Mouse (Mus musculus) forebrain, embryonic 14.5 days (tissue): ENCODE measurements around the gene Dchs1. TPM values are rescaled to one million over a fixed set of nuclear protein-coding genes. Genes with fewer than 3 reads are reported as not detected.

Source experiments
- ATAC-seq: fragments of 200-750 bp; cut with Nextera tagmentation; 2 replicates; pipeline ENCODE4 v1.8.0; 2017; ENCODE audit warnings: mild to moderate bottlenecking, moderate library complexity
- DNase-seq: peaks from one replicate; pipeline ENCODE4 v3.0.0-alpha.2; 2015; ENCODE audit warnings: low spot score
- H3K27ac ChIP-seq: fragments of 300-500 bp; sonication (generic); 2 replicates; pipeline ENCODE4 v1.5.1; 2014; ENCODE audit warnings: low read depth, mild to moderate bottlenecking, control low read depth, low read length, moderate library complexity
- H3K27me3 ChIP-seq: fragments of 300-500 bp; sonication (generic); replicated peaks from 2 replicates; pipeline ENCODE4 v1.6.1; 2014; ENCODE audit warnings: low read length, control low read depth, mixed read lengths; ENCODE audit not compliant: control insufficient read depth, insufficient read depth
- H3K36me3 ChIP-seq: fragments of 300-500 bp; sonication (generic); 2 replicates; pipeline ENCODE4 v1.6.1; 2014; ENCODE audit warnings: low read length, control low read depth; ENCODE audit not compliant: control insufficient read depth, insufficient read depth
- H3K4me1 ChIP-seq: fragments of 300-500 bp; sonication (generic); 2 replicates; pipeline ENCODE4 v1.6.1; 2014; ENCODE audit warnings: antibody characterized with exemption, low read length, control low read depth; ENCODE audit not compliant: control insufficient read depth, insufficient read depth
- H3K4me2 ChIP-seq: fragments of 300-500 bp; sonication (generic); 2 replicates; pipeline ENCODE4 v1.6.1; 2014; ENCODE audit warnings: mild to moderate bottlenecking, control low read depth, low read length
- H3K4me3 ChIP-seq: fragments of 300-500 bp; sonication (generic); 2 replicates; pipeline ENCODE4 v1.5.1; 2014; ENCODE audit warnings: low read depth, low read length, control low read depth
- H3K9ac ChIP-seq: fragments of 300-500 bp; sonication (generic); 2 replicates; pipeline ENCODE4 v1.6.1; 2014; ENCODE audit warnings: mild to moderate bottlenecking, low read length, control low read depth, moderate library complexity
- H3K9me3 ChIP-seq: fragments of 300-500 bp; sonication (generic); replicated peaks from 2 replicates; pipeline ENCODE4 v1.6.1; 2016; ENCODE audit warnings: low read length, control low read depth, mixed read lengths; ENCODE audit not compliant: control insufficient read depth
- WGBS: fragments of 180-500 bp; shearing (Covaris S2); extraction: QIAGEN DNeasy Blood & Tissue Kit; methylation state at CpG from one replicate; pipeline ENCODE4 v1.1.7; 2014; 5-methylcytosine and 5-hydroxymethylcytosine counted together
- polyA plus RNA-seq: library from polyadenylated mRNA; unstranded; fragments of >200 nt; fragmentation: Nextera tagmentation; extraction: Ambion mirVana; gene quantifications from 2 replicates; pipeline ENCODE4 v1.2.1, GENCODE M21; 2014

Dchs1 gene
- polyA plus RNA-seq, 1 experiment from 2014 or later, result 18.3 TPM

DNA sequence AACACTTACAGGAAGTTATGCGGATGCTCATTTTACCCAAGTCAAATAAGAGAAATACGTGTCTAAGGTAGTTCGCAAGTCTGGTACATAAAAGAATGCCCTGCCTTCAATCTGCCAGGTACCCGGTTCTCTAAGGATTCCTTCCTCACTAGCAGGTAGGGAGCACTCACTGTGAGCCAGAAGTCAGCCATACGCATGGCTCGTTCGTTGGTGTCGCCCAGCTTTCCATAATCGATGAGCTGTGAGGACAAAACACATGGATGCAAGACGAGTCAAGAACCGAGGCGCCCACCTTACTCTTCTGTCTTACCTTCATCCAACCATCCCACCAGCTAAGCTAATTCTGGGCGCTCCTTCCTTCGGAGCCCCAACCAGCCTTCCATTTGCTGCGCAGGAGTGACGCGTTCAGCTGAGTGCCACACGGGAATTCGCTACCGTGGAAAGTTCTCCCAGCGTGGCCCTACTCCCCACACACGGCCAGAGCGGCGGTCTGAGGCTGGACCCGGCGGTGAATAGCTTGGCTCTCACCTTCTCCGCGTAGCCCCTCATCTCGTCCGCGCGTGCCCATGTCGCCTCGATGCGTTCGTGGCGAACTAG lies 22.9 kb upstream of the Dchs1 start:
- Histone ChIP-seq H3K27me3 (no peaks in the 10 kb centered on the region), H3K4me3 (peak overlapping the region; percentile 79), H3K27ac (peak overlapping the region; percentile 85), H3K36me3 (peaks cover 13% of the 10 kb centered on the region; the same call in 1 of the 2 replicates), H3K4me1 (peaks cover 6% of the 10 kb centered on the region; the same call in 1 of the 2 replicates), H3K9ac (peak overlapping the region; percentile 94), H3K4me2 (peak overlapping the region; percentile 59), H3K9me3 (no peaks in the 10 kb centered on the region)
- 5% methylated on average over 37 of the region's 37 CpGs for WGBS
- DNase-seq, result no peak
- no peak for ATAC-seq

GRCm38 (mm10) chr7:105809836-105810235 lies 22.4 kb upstream of the Dchs1 start:
- ATAC-seq (no peak), DNase-seq (no peak)
- Histone ChIP-seq H3K36me3 (peaks cover 13% of the 10 kb centered on the region; the same call in 1 of the 2 replicates), H3K27ac (no peak overlapping the region; the same call in 1 of the 2 replicates), H3K9me3 (no peaks in the 10 kb centered on the region), H3K4me1 (peaks cover 6% of the 10 kb centered on the region; the same call in 1 of the 2 replicates), H3K27me3 (no peaks in the 10 kb centered on the region), H3K4me2 (peak overlapping the region; percentile 59), H3K4me3 (peak overlapping the region; percentile 79), H3K9ac (peak overlapping the region; percentile 94)
- 83% methylated on average over 7 of the region's 7 CpGs for WGBS

DNA sequence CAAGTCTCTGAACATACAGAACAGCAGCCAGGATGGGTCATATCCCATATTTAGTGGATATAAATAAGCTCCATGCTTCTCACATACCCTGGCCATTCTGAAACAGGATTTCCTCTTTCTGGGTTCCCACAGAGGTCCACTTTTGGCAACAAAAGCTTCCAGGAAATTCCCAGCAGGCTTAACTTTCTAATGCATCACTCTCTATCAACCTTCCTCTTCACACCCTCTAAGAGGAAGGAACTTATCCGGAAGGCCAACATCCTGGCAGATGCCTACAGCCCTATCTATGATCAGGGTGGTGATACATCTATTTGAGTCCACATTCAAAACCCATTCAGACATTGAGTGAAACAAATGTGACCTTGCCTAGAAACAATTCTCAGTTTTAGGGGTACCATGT lies 20.9 kb upstream of the Dchs1 start:
- no peak overlapping the region for H3K4me2 ChIP-seq
- peaks cover 6% of the 10 kb centered on the region; the same call in 1 of the 2 replicates for H3K4me1 ChIP-seq
- H3K27me3 ChIP-seq, result no peaks in the 10 kb centered on the region
- H3K9me3 ChIP-seq, result no peaks in the 10 kb centered on the region
- no peak overlapping the region for H3K9ac ChIP-seq
- ATAC-seq (no peak), DNase-seq (no peak)
- 83% methylated on average over 1 of the region's 1 CpGs for WGBS
- no peak overlapping the region for H3K4me3 ChIP-seq
- H3K27ac ChIP-seq, result no peak overlapping the region
- H3K36me3 ChIP-seq, result peaks cover 13% of the 10 kb centered on the region; the same call in 1 of the 2 replicates

DNA sequence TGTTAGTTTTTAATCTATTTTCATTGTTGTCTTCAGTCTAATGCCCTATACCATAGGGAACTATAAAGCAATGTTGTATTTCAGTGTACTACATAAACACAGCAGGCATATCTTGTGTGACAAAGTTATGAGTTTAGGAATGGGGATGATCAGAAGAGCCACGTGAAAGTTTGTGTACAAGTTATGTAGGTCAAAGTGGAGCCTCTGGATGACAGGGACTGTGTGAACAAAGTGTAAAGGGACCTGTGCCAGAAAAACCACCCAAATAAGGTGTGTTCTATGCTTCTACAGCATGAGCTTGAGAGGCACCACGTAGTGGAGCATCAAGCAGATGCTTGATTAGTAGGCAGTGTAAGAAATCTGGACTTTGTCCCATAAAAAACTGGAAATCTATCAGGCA lies 19.3 kb upstream of the Dchs1 start:
- no peak overlapping the region for H3K27ac ChIP-seq
- no peak overlapping the region for H3K4me2 ChIP-seq
- no peak overlapping the region for H3K9ac ChIP-seq
- H3K27me3 ChIP-seq, result no peaks in the 10 kb centered on the region
- 70% methylated on average over 2 of the region's 2 CpGs for WGBS
- H3K9me3 ChIP-seq, result no peaks in the 10 kb centered on the region
- peaks cover 6% of the 10 kb centered on the region; the same call in 1 of the 2 replicates for H3K4me1 ChIP-seq
- no peak for ATAC-seq
- no peak overlapping the region for H3K4me3 ChIP-seq
- no peak for DNase-seq
- peaks cover 13% of the 10 kb centered on the region; the same call in 1 of the 2 replicates for H3K36me3 ChIP-seq

DNA sequence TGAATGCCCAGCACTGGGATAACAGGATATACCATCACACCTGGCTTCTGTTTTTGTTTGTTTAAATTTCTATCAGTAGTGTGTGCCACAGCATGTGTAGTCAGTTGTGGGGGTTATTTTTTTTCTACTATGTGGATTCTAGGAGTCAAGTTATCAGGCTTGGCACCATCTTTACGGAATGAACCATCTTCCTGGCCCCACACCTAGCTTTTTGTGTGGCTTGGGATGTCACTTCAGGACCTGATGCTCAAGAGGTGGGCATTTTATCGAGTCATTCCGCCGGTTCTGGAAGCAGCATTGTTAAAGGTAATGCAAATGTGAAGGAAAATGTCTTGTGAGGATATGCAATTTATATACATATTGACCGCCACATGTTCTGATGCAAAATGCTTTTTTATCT lies 18.7 kb upstream of the Dchs1 start:
- ATAC-seq (no peak), DNase-seq (no peak)
- WGBS, result 76% methylated on average over 5 of the region's 5 CpGs
- Histone ChIP-seq H3K4me2 (no peak overlapping the region), H3K9ac (no peak overlapping the region), H3K27me3 (no peaks in the 10 kb centered on the region), H3K4me1 (peaks cover 6% of the 10 kb centered on the region; the same call in 1 of the 2 replicates), H3K9me3 (no peaks in the 10 kb centered on the region), H3K4me3 (no peak overlapping the region), H3K36me3 (peaks cover 13% of the 10 kb centered on the region; the same call in 1 of the 2 replicates), H3K27ac (no peak overlapping the region)

GRCm38 (mm10) chr7:105803428-105803827 lies 16.0 kb upstream of the Dchs1 start:
- Histone ChIP-seq H3K4me2 (no peak overlapping the region), H3K27me3 (no peaks in the 10 kb centered on the region), H3K4me3 (no peak overlapping the region), H3K4me1 (no peaks in the 10 kb centered on the region), H3K9me3 (no peaks in the 10 kb centered on the region), H3K36me3 (peaks cover 2% of the 10 kb centered on the region; the same call in 1 of the 2 replicates), H3K27ac (no peak overlapping the region), H3K9ac (no peak overlapping the region)
- no peak for ATAC-seq
- no peak for DNase-seq

GRCm38 (mm10) chr7:105802771-105803170 lies 15.3 kb upstream of the Dchs1 start:
- no peak overlapping the region for H3K4me3 ChIP-seq
- DNase-seq, result no peak
- 60% methylated on average over 1 of the region's 1 CpGs for WGBS
- no peaks in the 10 kb centered on the region for H3K27me3 ChIP-seq
- no peak overlapping the region for H3K4me2 ChIP-seq
- H3K9me3 ChIP-seq, result no peaks in the 10 kb centered on the region
- H3K4me1 ChIP-seq, result no peaks in the 10 kb centered on the region
- H3K36me3 ChIP-seq, result peaks cover 2% of the 10 kb centered on the region; the same call in 1 of the 2 replicates
- no peak overlapping the region for H3K27ac ChIP-seq
- no peak overlapping the region for H3K9ac ChIP-seq
- ATAC-seq, result no peak

- Histone ChIP-seq H3K4me2 (no peak overlapping the region), H3K9ac (no peak overlapping the region), H3K27ac (no peak overlapping the region), H3K27me3 (no peaks in the 10 kb centered on the region), H3K4me3 (no peak overlapping the region), H3K9me3 (no peaks in the 10 kb centered on the region), H3K36me3 (no peaks in the 10 kb centered on the region; the same call in 1 of the 2 replicates), H3K4me1 (no peaks in the 10 kb centered on the region)
- DNase-seq (no peak), ATAC-seq (no peak)
- 41% methylated on average over 2 of the region's 2 CpGs for WGBS
These were observed 14.9 kb upstream of the Dchs1 start for GRCm38 (mm10) chr7:105802312-105802711.

GRCm38 (mm10) chr7:105796972-105797371 lies 9.5 kb upstream of the Dchs1 start:
- Histone ChIP-seq H3K4me2 (no peak overlapping the region), H3K9ac (no peak overlapping the region), H3K27ac (no peak overlapping the region), H3K36me3 (no peaks in the 10 kb centered on the region), H3K9me3 (no peaks in the 10 kb centered on the region), H3K4me1 (no peaks in the 10 kb centered on the region), H3K4me3 (no peak overlapping the region), H3K27me3 (no peaks in the 10 kb centered on the region)
- no peak for DNase-seq
- WGBS, result 86% methylated on average over 3 of the region's 3 CpGs
- ATAC-seq, result no peak
